Mouse (Mus musculus): ENCODE measurements around the gene Dnpep. TPM values are rescaled to one million over a fixed set of nuclear protein-coding genes. Genes with fewer than 3 reads are reported as not detected.

Gene Dnpep
- polyA plus RNA-seq (2012; ENCODE audit: insufficient read depth, insufficient read length, low replicate concordance, missing spikeins), result not detected in 2 replicates

- TF ChIP-seq POLR2A (IDR thresholded peaks at IDR 0.05; ENCODE audit: insufficient read depth, low read depth, low read length), result peak; percentile 75
- peak; percentile 85 for TF ChIP-seq CTCF (IDR thresholded peaks at IDR 0.05; ENCODE audit: insufficient read depth, low read depth, low read length)
- under 1% methylated on average over 91 of the region's 92 CpGs for WGBS
- H3K4me1 ChIP-seq (ENCODE audit: control insufficient read depth, insufficient read depth, low read length), result peaks cover 11% of the 10 kb centered on the region
- H3K27ac ChIP-seq (ENCODE audit: insufficient read depth, low read depth, low read length), result peak within 1 kb of the TSS; percentile 52
- peak within 1 kb of the TSS; percentile 94 for H3K4me3 ChIP-seq (ENCODE audit: insufficient read depth, low read depth, low read length)
Measured at GRCm38 (mm10) chr1:75317241-75318201, at the start of gene Dnpep. Gene Dnpep, minus strand, starts transcription at chr1:75317990.

- Histone ChIP-seq H3K27ac (ENCODE audit: insufficient read depth, low read depth, low read length) (no peak overlapping the region; the same call in 1 of the 2 replicates), H3K4me1 (ENCODE audit: control insufficient read depth, insufficient read depth, low read length) (peaks cover 9% of the 10 kb centered on the region), H3K4me3 (ENCODE audit: insufficient read depth, low read depth, low read length) (no peak overlapping the region)
- 25% methylated on average over 14 of the region's 14 CpGs for WGBS
- TF ChIP-seq POLR2A (IDR thresholded peaks at IDR 0.05; ENCODE audit: insufficient read depth, low read depth, low read length) (no peak), CTCF (IDR thresholded peaks at IDR 0.05; ENCODE audit: insufficient read depth, low read depth, low read length) (no peak)
Measured at GRCm38 (mm10) chr1:75365510-75366137, 47.8 kb upstream of the Dnpep start.

GRCm38 (mm10) chr1:75363868-75364267 lies 46.1 kb upstream of the Dnpep start:
- no peak overlapping the region for H3K4me3 ChIP-seq (ENCODE audit: insufficient read depth, low read depth, low read length)
- WGBS, result 90% methylated on average over 3 of the region's 3 CpGs
- H3K4me1 ChIP-seq (ENCODE audit: control insufficient read depth, insufficient read depth, low read length), result peaks cover 24% of the 10 kb centered on the region
- TF ChIP-seq CTCF (IDR thresholded peaks at IDR 0.05; ENCODE audit: insufficient read depth, low read depth, low read length) (no peak), POLR2A (IDR thresholded peaks at IDR 0.05; ENCODE audit: insufficient read depth, low read depth, low read length) (no peak)
- H3K27ac ChIP-seq (ENCODE audit: insufficient read depth, low read depth, low read length), result no peak overlapping the region

GRCm38 (mm10) chr1:75361750-75362149 lies 44.0 kb upstream of the Dnpep start:
- Histone ChIP-seq H3K4me1 (ENCODE audit: control insufficient read depth, insufficient read depth, low read length) (peaks cover 20% of the 10 kb centered on the region), H3K27ac (ENCODE audit: insufficient read depth, low read depth, low read length) (no peak overlapping the region), H3K4me3 (ENCODE audit: insufficient read depth, low read depth, low read length) (no peak overlapping the region)
- WGBS, result 55% methylated on average over 4 of the region's 4 CpGs
- no peak for TF ChIP-seq CTCF (IDR thresholded peaks at IDR 0.05; ENCODE audit: insufficient read depth, low read depth, low read length)
- no peak for TF ChIP-seq POLR2A (IDR thresholded peaks at IDR 0.05; ENCODE audit: insufficient read depth, low read depth, low read length)

GRCm38 (mm10) chr1:75361123-75361522 lies 43.3 kb upstream of the Dnpep start:
- H3K27ac ChIP-seq (ENCODE audit: insufficient read depth, low read depth, low read length), result no peak overlapping the region

GRCm38 (mm10) chr1:75360112-75361031 lies 42.6 kb upstream of the Dnpep start, which contains the start of gene Des:
Gene Des, plus strand, starts transcription at chr1:75360329.
- H3K4me1 ChIP-seq (ENCODE audit: control insufficient read depth, insufficient read depth, low read length), result peaks cover 19% of the 10 kb centered on the region
- WGBS, result 19% methylated on average over 79 of the region's 80 CpGs
- no peak within 1 kb of the TSS for H3K4me3 ChIP-seq (ENCODE audit: insufficient read depth, low read depth, low read length)
- TF ChIP-seq CTCF (IDR thresholded peaks at IDR 0.05; ENCODE audit: insufficient read depth, low read depth, low read length) (no peak), POLR2A (IDR thresholded peaks at IDR 0.05; ENCODE audit: insufficient read depth, low read depth, low read length) (no peak)
- H3K27ac ChIP-seq (ENCODE audit: insufficient read depth, low read depth, low read length), result no peak within 1 kb of the TSS

More at GRCm38 (mm10) chr1:75361123-75361522, 43.3 kb upstream of the Dnpep start:
- no peak for TF ChIP-seq POLR2A (IDR thresholded peaks at IDR 0.05; ENCODE audit: insufficient read depth, low read depth, low read length)
- TF ChIP-seq CTCF (IDR thresholded peaks at IDR 0.05; ENCODE audit: insufficient read depth, low read depth, low read length), result no peak
- Histone ChIP-seq H3K4me3 (ENCODE audit: insufficient read depth, low read depth, low read length) (no peak overlapping the region), H3K4me1 (ENCODE audit: control insufficient read depth, insufficient read depth, low read length) (peaks cover 19% of the 10 kb centered on the region)
- 84% methylated on average over 4 of the region's 4 CpGs for WGBS

- peaks cover 17% of the 10 kb centered on the region for H3K4me1 ChIP-seq (ENCODE audit: control insufficient read depth, insufficient read depth, low read length)
- TF ChIP-seq POLR2A (IDR thresholded peaks at IDR 0.05; ENCODE audit: insufficient read depth, low read depth, low read length), result no peak
- no peak for TF ChIP-seq CTCF (IDR thresholded peaks at IDR 0.05; ENCODE audit: insufficient read depth, low read depth, low read length)
- no peak overlapping the region for H3K27ac ChIP-seq (ENCODE audit: insufficient read depth, low read depth, low read length)
- WGBS, result 54% methylated on average over 13 of the region's 13 CpGs
- H3K4me3 ChIP-seq (ENCODE audit: insufficient read depth, low read depth, low read length), result no peak overlapping the region
Measured at GRCm38 (mm10) chr1:75359346-75359745, 41.6 kb upstream of the Dnpep start.

GRCm38 (mm10) chr1:75358009-75358408 lies 40.2 kb upstream of the Dnpep start:
- H3K27ac ChIP-seq (ENCODE audit: insufficient read depth, low read depth, low read length), result no peak overlapping the region

More at GRCm38 (mm10) chr1:75358009-75358408, 40.2 kb upstream of the Dnpep start:
- Histone ChIP-seq H3K4me3 (ENCODE audit: insufficient read depth, low read depth, low read length) (no peak overlapping the region), H3K4me1 (ENCODE audit: control insufficient read depth, insufficient read depth, low read length) (peaks cover 17% of the 10 kb centered on the region)
- WGBS, result 92% methylated on average over 4 of the region's 4 CpGs
- TF ChIP-seq CTCF (IDR thresholded peaks at IDR 0.05; ENCODE audit: insufficient read depth, low read depth, low read length), result no peak
- TF ChIP-seq POLR2A (IDR thresholded peaks at IDR 0.05; ENCODE audit: insufficient read depth, low read depth, low read length), result no peak
